Mouse (Mus musculus): ENCODE measurements around the gene Kif26b.

DNA sequence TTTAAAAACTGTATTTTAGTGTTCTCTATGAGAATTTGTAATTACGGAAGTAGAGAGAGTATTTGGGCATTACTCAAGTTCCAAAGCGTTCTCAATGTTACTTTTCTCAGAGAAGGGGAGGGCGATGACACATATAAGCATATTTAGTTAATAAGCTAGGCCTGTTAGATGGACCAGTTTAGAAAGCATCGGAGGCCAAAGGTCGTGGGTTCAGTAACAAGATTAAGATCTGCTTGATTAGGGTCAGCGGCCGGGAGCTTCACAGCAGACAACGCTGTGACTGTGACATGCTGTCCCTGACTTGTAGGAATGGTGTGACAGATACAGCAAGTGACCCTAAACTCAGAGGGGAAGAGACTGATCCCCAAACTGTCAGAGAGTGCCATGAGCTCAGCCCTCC is 174.6 kb downstream of the Kif26b start:
- TF ChIP-seq CTCF (IDR thresholded peaks at IDR 0.05; ENCODE audit: extremely low read depth, insufficient read depth, insufficient read length, insufficient replicate concordance) (no peak), POLR2A (IDR thresholded peaks at IDR 0.05; ENCODE audit: low read depth, low read length) (no peak)
